Mouse (Mus musculus) gastrocnemius, postnatal 4 days (tissue): Measurements from ENCODE around the gene B3gntl1. TPM values are rescaled to one million over a fixed set of nuclear protein-coding genes. Genes with fewer than 3 reads are reported as not detected.

Experiments used
- total RNA-seq, 2 experiments: library from RNA; stranded (reverse); gene quantifications; 2 replicates each; pipeline ENCODE4 v1.2.3; 2021

B3gntl1 gene
- total RNA-seq, 2 experiments from 2014 or later, result 5.9 to 6.1 TPM

Other genes starting within 250 kb of the B3gntl1 start
- 1 to 10 TPM; 8.0 to 8.4 TPM for gene Fn3k, start 238.2 kb downstream of the B3gntl1 start, total RNA-seq
- gene Tbcd, start 221.2 kb downstream of the B3gntl1 start, total RNA-seq, result 10 to 100 TPM; 25.7 to 28.3 TPM
- gene Zfp750, start 153.8 kb downstream of the B3gntl1 start, total RNA-seq, result under 1 TPM in 1 of 2 experiments, not detected in 1; 0.16 TPM
- 10 to 100 TPM; 17.8 to 17.9 TPM for gene Metrnl, start 28.4 kb upstream of the B3gntl1 start, total RNA-seq
- gene Ptchd3, start 157.1 kb upstream of the B3gntl1 start, total RNA-seq, result not detected